Mouse (Mus musculus) C2C12 (cell line): ENCODE data around the gene Ss18l2. TPM values are rescaled to one million over a fixed set of nuclear protein-coding genes. Genes with fewer than 3 reads are reported as not detected.

Experiments used
- H3K27me3 ChIP-seq: one replicate; pipeline ENCODE4 v1.6.1; 2011; ENCODE audit not compliant: control insufficient read depth, insufficient read depth, insufficient read length
- H3K36me3 ChIP-seq: one replicate; pipeline ENCODE4 v1.6.1; 2011; ENCODE audit not compliant: control insufficient read depth, insufficient read depth
- H3K4me3 ChIP-seq: one replicate; pipeline ENCODE4 v1.5.1; 2011; ENCODE audit warnings: mild to moderate bottlenecking, control low read depth; ENCODE audit not compliant: poor library complexity, insufficient read depth, severe bottlenecking
- H3K79me2 ChIP-seq: one replicate; pipeline ENCODE4 v1.6.1; 2011; ENCODE audit not compliant: control insufficient read depth, insufficient read depth
- H3K79me3 ChIP-seq: one replicate; pipeline ENCODE4 v1.6.1; 2011; ENCODE audit warnings: low read depth, control low read depth
- H3ac ChIP-seq: one replicate; pipeline ENCODE3; 2011; ENCODE audit warnings: low read depth; ENCODE audit not compliant: control insufficient read depth, insufficient read length
- CEBPB ChIP-seq: IDR thresholded peaks from one replicate; pipeline ENCODE4 v1.6.1; 2011; ENCODE audit warnings: low read depth, mild to moderate bottlenecking, control low read depth, moderate library complexity
- CTCF ChIP-seq: IDR thresholded peaks from one replicate; pipeline ENCODE4 v1.5.1; 2011; ENCODE audit not compliant: control insufficient read depth, insufficient read depth, insufficient read length
- FOSL1 ChIP-seq: IDR thresholded peaks from one replicate; pipeline ENCODE4 v1.8.0; 2011; ENCODE audit warnings: mild to moderate bottlenecking, low read length; ENCODE audit not compliant: poor library complexity, insufficient read depth, severe bottlenecking
- MAX ChIP-seq: IDR thresholded peaks from one replicate; pipeline ENCODE4 v1.6.1; 2011; ENCODE audit warnings: mild to moderate bottlenecking, control low read depth
- MYOD1 ChIP-seq: IDR thresholded peaks from one replicate; pipeline ENCODE4 v1.6.1; 2011; ENCODE audit warnings: low read depth; ENCODE audit not compliant: control insufficient read depth, insufficient read length
- MYOG ChIP-seq: IDR thresholded peaks from one replicate; pipeline ENCODE4 v1.6.1; 2011; ENCODE audit not compliant: control insufficient read depth, insufficient read length; ENCODE audit errors: extremely low read depth
- USF1 ChIP-seq: IDR thresholded peaks from one replicate; pipeline ENCODE4 v1.6.1; 2011; ENCODE audit warnings: low read depth, mild to moderate bottlenecking, control low read depth, moderate library complexity
- polyA plus RNA-seq: library from polyadenylated mRNA; unstranded; fragments of >200 nt; fragmentation: generic; extraction: Trizol; gene quantifications from one replicate; pipeline ENCODE4 v1.2.1, GENCODE M21; 2012; ENCODE audit warnings: missing spikeins

The Ss18l2 gene
- polyA plus RNA-seq, 1 experiment, result 44.7 TPM

- Histone ChIP-seq H3K79me3 (peaks cover 24% of the 10 kb centered on the region), H3K4me3 (no peak overlapping the region), H3K27me3 (no peaks in the 10 kb centered on the region), H3K79me2 (peaks cover 34% of the 10 kb centered on the region), H3K36me3 (peaks cover 18% of the 10 kb centered on the region), H3ac (no peak overlapping the region)
- TF ChIP-seq FOSL1, result no peak
- no peak for TF ChIP-seq USF1
- no peak for TF ChIP-seq CEBPB
- TF ChIP-seq MAX, result no peak
- no peak for TF ChIP-seq MYOG
- no peak for TF ChIP-seq MYOD1
- TF ChIP-seq CTCF, result no peak
Observed at GRCm38 (mm10) chr9:121717048-121717447, 6.9 kb downstream of the Ss18l2 start.

- TF ChIP-seq MAX (no peak), MYOG (no peak), FOSL1 (no peak), MYOD1 (no peak), USF1 (no peak), CTCF (no peak), CEBPB (no peak)
- Histone ChIP-seq H3K79me3 (peaks cover 33% of the 10 kb centered on the region), H3K27me3 (no peaks in the 10 kb centered on the region), H3K79me2 (peaks cover 40% of the 10 kb centered on the region), H3K4me3 (peak overlapping the region; percentile 23), H3ac (no peak overlapping the region), H3K36me3 (peaks cover 14% of the 10 kb centered on the region)
Observed at GRCm38 (mm10) chr9:121718070-121718705, 8.1 kb downstream of the Ss18l2 start.

- H3K36me3 ChIP-seq, result peaks cover 13% of the 10 kb centered on the region
- H3K79me3 ChIP-seq, result peaks cover 40% of the 10 kb centered on the region
Observed at GRCm38 (mm10) chr9:121718792-121719318, 8.7 kb downstream of the Ss18l2 start, which contains the start of gene Nktr. Gene Nktr (plus strand): TSS chr9:121719169.

GRCm38 (mm10) chr9:121719347-121720331 is 9.5 kb downstream of the Ss18l2 start:
- H3K79me2 ChIP-seq, result peaks cover 55% of the 10 kb centered on the region
- H3K79me3 ChIP-seq, result peaks cover 46% of the 10 kb centered on the region
- peaks cover 13% of the 10 kb centered on the region for H3K36me3 ChIP-seq
- TF ChIP-seq USF1 (no peak), MAX (no peak), MYOD1 (no peak), MYOG (no peak), CTCF (no peak), CEBPB (no peak), FOSL1 (no peak)
- peak overlapping the region; percentile 63 for H3K4me3 ChIP-seq
- H3K27me3 ChIP-seq, result no peaks in the 10 kb centered on the region
- peak overlapping the region; percentile 97 for H3ac ChIP-seq

More at GRCm38 (mm10) chr9:121718792-121719318, 8.7 kb downstream of the Ss18l2 start, which contains the start of gene Nktr:
- Histone ChIP-seq H3ac (peak within 1 kb of the TSS; percentile 97), H3K27me3 (no peaks in the 10 kb centered on the region), H3K4me3 (peak within 1 kb of the TSS; percentile 63), H3K79me2 (peaks cover 47% of the 10 kb centered on the region)
- no peak for TF ChIP-seq CEBPB
- TF ChIP-seq MAX, result peak; percentile 92

- TF ChIP-seq CTCF, result no peak
- no peak for TF ChIP-seq MAX
- TF ChIP-seq MYOD1, result no peak
- TF ChIP-seq CEBPB, result no peak
- Histone ChIP-seq H3ac (no peak overlapping the region), H3K36me3 (peaks cover 55% of the 10 kb centered on the region), H3K79me3 (peaks cover 1% of the 10 kb centered on the region), H3K4me3 (no peak overlapping the region), H3K27me3 (no peaks in the 10 kb centered on the region), H3K79me2 (peaks cover 20% of the 10 kb centered on the region)
Observed at GRCm38 (mm10) chr9:121740490-121740889, 30.4 kb downstream of the Ss18l2 start.
